In genomic region chr19:52975564-52976185, GRCm38 (mm10) we compare ENCODE assay signal across 9 mouse cellular contexts.
DNase-seq lines count a peak whose midpoint lies in the region; ATAC-seq lines count a peak whose summit lies in the region.
"Had no signal": no experiment of that assay in that cellular context is flagged by ENCODE, and none has a peak within 500 bp of the region (broad histone marks: within the 10 kb centered on the region; RNA-seq: fewer than 3 reads in every experiment).

No protein-coding gene starts in this region.

- ATAC-seq in heart, embryonic 11.5 days (replicated peaks; ENCODE audit: insufficient number of reproducible peaks, low FRiP score, low TSS enrichment) = 0 out of 2 replicates have a peak, but pooled peaks have one; percentile 40
- ATAC-seq in liver, embryonic 12.5 days = peak; percentile 47
- peak; percentile 69 for ATAC-seq in neural tube, embryonic 13.5 days (ENCODE audit: low read depth)

- DNase-seq in A20 (ENCODE audit: low read depth, low spot score) = peak; percentile 45
- peak; percentile 85 for DNase-seq in adrenal gland, postnatal 14 days
- DNase-seq in embryonic facial prominence, embryonic 10.5 days (ENCODE audit: low spot score) = peak; percentile 79
- DNase-seq in kidney, postnatal 25 days = peak; percentile 66 to 85
- peak; percentile 48 for DNase-seq in thymus, postnatal 0 days (ENCODE audit: low spot score)

- no peaks in the 10 kb centered on the region for H3K36me3 ChIP-seq in embryonic facial prominence, embryonic 10.5 days (replicated peaks)
- no peaks in the 10 kb centered on the region for H3K36me3 ChIP-seq in heart, embryonic 11.5 days (ENCODE audit: control insufficient read depth, insufficient read depth, low read length)
- H3K36me3 ChIP-seq in liver, embryonic 12.5 days = peaks cover 5% of the 10 kb centered on the region; the same call in 1 of the 2 replicates
- H3K36me3 ChIP-seq in neural tube, embryonic 13.5 days = no peaks in the 10 kb centered on the region
- H3K36me3 ChIP-seq: embryonic facial prominence, embryonic 15.5 days had no signal

- 48% methylated on average over 15 of the region's 15 CpGs for WGBS in embryonic facial prominence, embryonic 10.5 days
- 54% methylated on average over 15 of the region's 15 CpGs for WGBS in heart, embryonic 11.5 days (ENCODE audit: insufficient replicate concordance)
- 58% methylated on average over 15 of the region's 15 CpGs for WGBS in liver, embryonic 12.5 days (ENCODE audit: insufficient replicate concordance)
- whole genome bisulfite sequencing in neural tube, embryonic 13.5 days = 50% methylated on average over 15 of the region's 15 CpGs

- no peak overlapping the region for H3K4me2 ChIP-seq in heart, embryonic 11.5 days
- no peak overlapping the region for H3K4me2 ChIP-seq in liver, embryonic 12.5 days
- H3K4me2 ChIP-seq in neural tube, embryonic 13.5 days = no peak overlapping the region
- H3K4me2 ChIP-seq: embryonic facial prominence, embryonic 15.5 days had no signal

- H3K9me3 ChIP-seq in embryonic facial prominence, embryonic 10.5 days = no peaks in the 10 kb centered on the region
- no peaks in the 10 kb centered on the region for H3K9me3 ChIP-seq in heart, embryonic 11.5 days (replicated peaks; ENCODE audit: control insufficient read depth, low read length)
- H3K9me3 ChIP-seq in liver, embryonic 12.5 days (replicated peaks) = no peaks in the 10 kb centered on the region
- H3K9me3 ChIP-seq in neural tube, embryonic 13.5 days = no peaks in the 10 kb centered on the region
- H3K9me3 ChIP-seq: embryonic facial prominence, embryonic 15.5 days had no signal

- H3K4me3 ChIP-seq in embryonic facial prominence, embryonic 10.5 days = no peak overlapping the region
- no peak overlapping the region for H3K4me3 ChIP-seq in heart, embryonic 11.5 days (ENCODE audit: low read depth, low read length)
- H3K4me3 ChIP-seq in liver, embryonic 12.5 days = no peak overlapping the region
- H3K4me3 ChIP-seq in neural tube, embryonic 13.5 days = no peak overlapping the region
- H3K4me3 ChIP-seq: embryonic facial prominence, embryonic 15.5 days had no signal

- H3K27ac ChIP-seq in embryonic facial prominence, embryonic 10.5 days (replicated peaks) = no peak overlapping the region
- no peak overlapping the region for H3K27ac ChIP-seq in heart, embryonic 11.5 days (ENCODE audit: low read depth, low read length)
- H3K27ac ChIP-seq in liver, embryonic 12.5 days = no peak overlapping the region
- no peak overlapping the region for H3K27ac ChIP-seq in neural tube, embryonic 13.5 days (replicated peaks)
- H3K27ac ChIP-seq: embryonic facial prominence, embryonic 15.5 days had no signal

- H3K27me3 ChIP-seq in embryonic facial prominence, embryonic 10.5 days (replicated peaks; ENCODE audit: low read depth, poor library complexity, severe bottlenecking) = no peaks in the 10 kb centered on the region
- no peaks in the 10 kb centered on the region for H3K27me3 ChIP-seq in heart, embryonic 11.5 days (ENCODE audit: control insufficient read depth, insufficient read depth, low read length)
- no peaks in the 10 kb centered on the region for H3K27me3 ChIP-seq in liver, embryonic 12.5 days (replicated peaks)
- H3K27me3 ChIP-seq in neural tube, embryonic 13.5 days = no peaks in the 10 kb centered on the region
- H3K27me3 ChIP-seq: embryonic facial prominence, embryonic 15.5 days had no signal

- no peak overlapping the region for H3K9ac ChIP-seq in heart, embryonic 11.5 days (ENCODE audit: low read depth, low read length)
- no peak overlapping the region for H3K9ac ChIP-seq in liver, embryonic 12.5 days
- no peak overlapping the region for H3K9ac ChIP-seq in neural tube, embryonic 13.5 days
- H3K9ac ChIP-seq: embryonic facial prominence, embryonic 15.5 days had no signal

- peaks cover 3% of the 10 kb centered on the region; the same call in 1 of the 2 replicates for H3K4me1 ChIP-seq in embryonic facial prominence, embryonic 10.5 days
- H3K4me1 ChIP-seq in heart, embryonic 11.5 days (ENCODE audit: control insufficient read depth, insufficient read depth, low read length) = no peaks in the 10 kb centered on the region
- no peaks in the 10 kb centered on the region for H3K4me1 ChIP-seq in liver, embryonic 12.5 days
- H3K4me1 ChIP-seq in neural tube, embryonic 13.5 days (replicated peaks) = peaks cover 5% of the 10 kb centered on the region; the same call in 1 of the 2 replicates
- H3K4me1 ChIP-seq: embryonic facial prominence, embryonic 15.5 days had no signal
